Mouse (Mus musculus): ENCODE data around the gene Atp1b3.

DNA sequence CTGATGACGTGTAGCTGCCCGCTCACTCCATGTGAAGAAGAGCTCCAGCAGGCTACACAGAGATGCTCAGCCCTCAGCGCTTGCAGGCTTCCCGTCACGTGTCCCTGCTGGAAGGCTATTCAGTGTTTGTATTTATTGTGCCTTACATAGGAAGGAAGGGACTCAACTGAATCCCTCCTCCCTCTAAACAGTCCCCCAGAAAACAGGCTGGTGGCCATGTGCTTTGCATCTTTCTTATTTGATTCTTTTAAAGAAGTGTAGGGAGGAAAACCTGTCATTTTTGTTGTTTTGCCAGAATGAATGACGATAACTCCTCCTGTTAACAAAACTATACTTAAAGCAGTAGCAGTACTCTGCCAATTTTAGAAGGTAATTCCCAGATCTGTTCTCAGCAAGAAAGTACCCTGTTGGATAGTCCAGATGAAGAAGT is 43.7 kb downstream of the Atp1b3 start:
- TF ChIP-seq CTCF (IDR thresholded peaks at IDR 0.05; ENCODE audit: low read depth) (no peak), EP300 (optimal IDR thresholded peaks at IDR 0.05) (no peak)

Measured in stomach, postnatal 0 days (tissue).